Mouse (Mus musculus) G1E (cell line): Measurements from ENCODE around the gene Sfxn5. TPM values are rescaled to one million over a fixed set of nuclear protein-coding genes. Genes with fewer than 3 reads are reported as not detected.

Experiments
- ATAC-seq: 2 replicates; pipeline ENCODE4 v1.8.0; 2016; ENCODE audit warnings: mild to moderate bottlenecking; ENCODE audit not compliant: insufficient number of reproducible peaks, poor library complexity, low FRiP score, severe bottlenecking; ENCODE audit errors: extremely low read depth
- DNase-seq: peaks from one replicate; pipeline ENCODE4 v3.0.0; 2012; ENCODE audit warnings: low spot score
- H3K27me3 ChIP-seq: 2 replicates; pipeline ENCODE4 v1.6.1; 2012; ENCODE audit warnings: mild to moderate bottlenecking, low read length, inconsistent platforms; ENCODE audit not compliant: insufficient read depth
- H3K36me3 ChIP-seq: replicated peaks from 2 replicates; pipeline ENCODE3; 2012; ENCODE audit warnings: mild to moderate bottlenecking, inconsistent platforms
- H3K4me1 ChIP-seq: 2 replicates; pipeline ENCODE4 v1.6.1; 2012; ENCODE audit warnings: low read depth, low read length, inconsistent platforms, mixed read lengths; ENCODE audit not compliant: insufficient read depth
- H3K4me3 ChIP-seq: 2 replicates; pipeline ENCODE4 v1.5.1; 2012; ENCODE audit warnings: low read depth, mild to moderate bottlenecking, inconsistent platforms, low read length, moderate library complexity, mixed read lengths
- H3K9me3 ChIP-seq: replicated peaks from 2 replicates; pipeline ENCODE4 v1.6.1; 2012; ENCODE audit warnings: inconsistent platforms
- CTCF ChIP-seq: IDR thresholded peaks from 2 replicates; pipeline ENCODE4 v1.5.1; 2012; ENCODE audit warnings: low read depth, low read length, inconsistent platforms, mixed read lengths
- GATA1 ChIP-seq: IDR thresholded peaks from 2 replicates; pipeline ENCODE4 v1.6.1; 2012; ENCODE audit warnings: borderline replicate concordance, low read length, inconsistent platforms, mixed read lengths
- GATA2 ChIP-seq: IDR thresholded peaks from 2 replicates; pipeline ENCODE4 v1.6.1; 2012; ENCODE audit warnings: low read depth, low read length, inconsistent platforms, borderline replicate concordance
- POLR2AphosphoS5 ChIP-seq: IDR thresholded peaks from 2 replicates; pipeline ENCODE4 v1.6.1; 2012; ENCODE audit warnings: low read depth, low read length, inconsistent platforms; ENCODE audit not compliant: insufficient replicate concordance
- TAL1 ChIP-seq: conservative IDR thresholded peaks from 2 replicates; pipeline ENCODE4 v1.6.1; 2012; ENCODE audit warnings: low read depth, low read length, inconsistent platforms, mixed read lengths
- polyA plus RNA-seq: library from polyadenylated mRNA; stranded (reverse); fragments of >175 nt; gene quantifications from 2 replicates; pipeline ENCODE4 v1.2.3, GENCODE M21; 2012
- total RNA-seq, 2 experiments: library from RNA; stranded (forward) in 1 of 2; stranded (reverse) in 1 of 2; fragments of 200-1000 nt in 1 of 2; fragments of >200 nt in 1 of 2; fragmentation: Nextera tagmentation in 1 of 2; gene quantifications; 2 replicates each; pipeline ENCODE4 v1.2.3; 2014 to 2017

Gene Sfxn5
- total and polyA plus RNA-seq, 3 experiments, result 0.04 to 0.38 TPM; not detected in 1

DNA sequence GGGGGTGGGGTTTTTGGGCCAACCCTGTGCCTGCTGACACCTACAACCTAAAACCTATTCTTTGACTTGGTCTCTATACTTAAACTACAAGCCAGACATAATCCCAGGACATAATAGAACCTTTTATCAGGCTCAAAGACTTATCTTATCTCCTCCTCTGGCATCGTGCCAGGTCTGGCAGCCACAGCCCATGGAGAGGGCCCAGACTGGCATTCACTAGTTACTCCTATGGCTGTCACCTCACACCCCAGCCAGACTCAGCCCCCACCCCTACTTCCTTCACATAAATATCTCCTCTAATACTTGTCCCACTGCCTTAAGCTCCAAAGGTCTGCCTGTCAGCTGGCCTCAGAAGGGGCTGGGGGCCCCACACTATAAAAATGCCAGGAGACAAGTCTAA lies 33.2 kb upstream of the Sfxn5 start:
- Histone ChIP-seq H3K4me1 (no peaks in the 10 kb centered on the region), H3K27me3 (peaks cover 15% of the 10 kb centered on the region), H3K4me3 (no peak overlapping the region), H3K9me3 (no peaks in the 10 kb centered on the region), H3K36me3 (no peaks in the 10 kb centered on the region)
- no peak for ATAC-seq
- no peak for DNase-seq
- no peak for TF ChIP-seq CTCF
- no peak for TF ChIP-seq POLR2AphosphoS5
- no peak for TF ChIP-seq GATA1
- no peak for TF ChIP-seq GATA2
- TF ChIP-seq TAL1, result no peak

DNA sequence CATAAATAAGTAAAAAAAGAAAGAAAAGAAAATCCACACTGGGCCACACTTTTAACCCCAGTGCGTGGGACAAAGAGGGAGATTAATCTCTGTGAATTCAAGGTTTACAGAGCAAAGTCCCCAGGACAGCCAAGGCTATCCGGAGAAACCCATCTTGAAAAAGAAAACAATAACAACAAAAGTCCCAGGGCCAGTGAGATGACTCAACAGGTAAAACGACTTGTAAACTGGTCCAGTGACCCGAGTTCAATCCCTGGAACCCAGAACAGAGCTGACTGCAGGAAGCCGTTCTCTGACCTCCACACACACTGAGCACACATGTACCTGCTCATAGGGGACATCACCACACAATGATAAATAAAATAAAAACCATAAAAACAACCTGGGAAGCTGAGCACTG lies 31.2 kb upstream of the Sfxn5 start:
- Histone ChIP-seq H3K4me1 (no peaks in the 10 kb centered on the region), H3K36me3 (no peaks in the 10 kb centered on the region), H3K4me3 (no peak overlapping the region), H3K27me3 (peaks cover 15% of the 10 kb centered on the region), H3K9me3 (no peaks in the 10 kb centered on the region)
- TF ChIP-seq POLR2AphosphoS5 (no peak), GATA1 (no peak), GATA2 (no peak), TAL1 (no peak), CTCF (no peak)
- ATAC-seq (no peak), DNase-seq (no peak)

- Histone ChIP-seq H3K4me1 (no peaks in the 10 kb centered on the region), H3K36me3 (no peaks in the 10 kb centered on the region), H3K9me3 (no peaks in the 10 kb centered on the region), H3K27me3 (peaks cover 12% of the 10 kb centered on the region), H3K4me3 (no peak overlapping the region)
- ATAC-seq, result no peak
- no peak for TF ChIP-seq GATA2
- no peak for TF ChIP-seq CTCF
- no peak for TF ChIP-seq TAL1
- no peak for TF ChIP-seq GATA1
- TF ChIP-seq POLR2AphosphoS5, result no peak
- no peak for DNase-seq
Measured at GRCm38 (mm10) chr6:85363906-85364260, 30.7 kb upstream of the Sfxn5 start.

DNA sequence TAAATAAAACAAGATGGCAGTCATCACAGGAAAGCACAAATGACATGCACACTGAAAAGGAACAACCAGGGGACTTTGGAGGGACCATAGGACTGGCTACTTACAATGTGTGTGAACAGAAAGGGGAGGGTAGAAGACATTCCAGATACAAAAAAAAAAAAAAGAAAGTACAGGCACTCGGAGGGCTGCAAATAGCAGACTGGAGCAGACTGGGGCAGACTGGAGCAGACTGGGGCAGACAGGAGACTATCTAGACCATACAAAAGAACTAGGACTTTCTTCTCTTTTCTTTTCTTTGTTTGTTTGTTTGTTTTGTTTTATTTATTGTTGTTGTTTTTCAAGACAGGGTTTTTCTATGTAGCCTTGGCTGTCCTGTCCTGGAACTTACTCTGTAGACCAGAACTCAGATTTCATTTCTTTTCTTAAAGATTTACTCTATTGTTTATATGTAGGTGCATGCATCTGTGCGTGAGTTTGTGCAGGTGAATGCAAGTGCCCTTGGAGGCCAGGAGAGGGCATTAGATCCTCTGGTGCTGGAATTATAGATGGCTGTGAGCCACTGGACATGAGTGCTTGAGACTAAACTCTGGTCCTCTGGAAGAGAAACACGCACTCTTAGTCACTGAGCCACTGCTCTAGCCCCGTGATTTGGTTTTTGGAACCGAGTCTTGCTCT lies 30.1 kb upstream of the Sfxn5 start:
- no peak overlapping the region for H3K4me3 ChIP-seq
- H3K9me3 ChIP-seq, result no peaks in the 10 kb centered on the region
- DNase-seq, result no peak
- peaks cover 12% of the 10 kb centered on the region for H3K27me3 ChIP-seq
- no peak for ATAC-seq
- no peaks in the 10 kb centered on the region for H3K36me3 ChIP-seq
- no peak for TF ChIP-seq GATA2
- TF ChIP-seq POLR2AphosphoS5, result no peak
- no peak for TF ChIP-seq TAL1
- no peak for TF ChIP-seq CTCF
- no peak for TF ChIP-seq GATA1
- H3K4me1 ChIP-seq, result no peaks in the 10 kb centered on the region

DNA sequence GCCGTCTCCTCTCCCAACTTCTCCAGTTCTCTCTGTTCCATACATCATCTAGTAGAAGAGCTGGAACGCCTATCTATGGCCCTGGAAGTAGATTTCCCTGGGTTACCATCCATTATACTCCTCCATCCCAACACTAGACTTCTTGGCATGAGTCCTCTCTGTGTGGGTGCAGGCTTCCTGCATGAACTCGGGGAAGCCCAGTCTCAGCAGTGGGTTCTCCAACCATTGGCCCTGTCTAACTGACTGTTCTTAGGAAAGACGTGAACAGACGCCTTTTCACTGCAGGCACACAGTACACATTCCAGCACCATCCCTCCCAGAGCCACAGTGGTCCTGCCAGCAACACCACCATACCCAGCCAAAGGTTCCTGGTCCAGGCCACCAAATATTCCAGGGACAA lies 29.4 kb upstream of the Sfxn5 start:
- no peaks in the 10 kb centered on the region for H3K9me3 ChIP-seq
- H3K4me3 ChIP-seq, result no peak overlapping the region
- H3K36me3 ChIP-seq, result no peaks in the 10 kb centered on the region
- no peak for DNase-seq
- no peaks in the 10 kb centered on the region for H3K4me1 ChIP-seq
- TF ChIP-seq GATA2, result no peak
- no peak for TF ChIP-seq CTCF
- TF ChIP-seq GATA1, result no peak
- no peak for TF ChIP-seq TAL1
- no peak for TF ChIP-seq POLR2AphosphoS5
- H3K27me3 ChIP-seq, result peaks cover 12% of the 10 kb centered on the region
- ATAC-seq, result no peak

DNA sequence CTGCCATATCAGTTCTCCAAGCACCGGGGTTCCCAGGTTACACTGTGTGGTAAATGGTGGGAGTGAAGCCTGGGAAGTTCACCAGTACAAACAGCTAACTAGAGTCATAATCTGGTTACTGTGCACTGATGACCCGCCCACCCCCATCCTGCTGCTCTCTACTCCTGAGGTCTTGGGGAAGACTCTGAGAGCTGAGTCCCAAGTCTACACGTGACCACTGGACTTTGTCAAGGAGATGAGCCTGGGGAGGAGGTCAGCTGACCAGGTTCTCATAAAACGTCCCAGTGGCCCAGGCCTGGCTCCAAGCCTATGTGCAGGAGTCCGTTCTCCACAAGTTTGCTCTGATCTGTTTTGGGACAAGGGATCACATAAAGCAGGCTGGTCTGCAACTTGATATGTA lies 27.1 kb upstream of the Sfxn5 start:
- Histone ChIP-seq H3K4me3 (no peak overlapping the region), H3K27me3 (peaks cover 9% of the 10 kb centered on the region), H3K4me1 (no peaks in the 10 kb centered on the region), H3K9me3 (no peaks in the 10 kb centered on the region), H3K36me3 (no peaks in the 10 kb centered on the region)
- DNase-seq (no peak), ATAC-seq (no peak)
- TF ChIP-seq TAL1, result no peak
- TF ChIP-seq CTCF, result no peak
- TF ChIP-seq GATA2, result no peak
- no peak for TF ChIP-seq GATA1
- TF ChIP-seq POLR2AphosphoS5, result no peak
